Mouse (Mus musculus) c-Kit-positive CD71-positive TER-119-negative erythroid progenitor cells, embryonic 14.5 days (primary cell): ENCODE measurements around the gene Tcf23.
"Not testable (repeated sequence)": the region's sequence is repeated elsewhere in the genome, so short reads cannot be mapped to it uniquely, and the experiment has no call there.

Experiments used
- DNase-seq: peaks from one replicate; pipeline ENCODE4 v3.0.0-alpha.2; 2013; ENCODE audit warnings: low read depth

Gene Tcf23

GRCm38 (mm10) chr5:30994910-30995635 lies 26.6 kb downstream of the Tcf23 start:
- no peak for DNase-seq

GRCm38 (mm10) chr5:30998306-30998705 lies 29.8 kb downstream of the Tcf23 start:
- DNase-seq: peak; percentile 34

GRCm38 (mm10) chr5:30999324-30999723 lies 30.9 kb downstream of the Tcf23 start:
- DNase-seq: no peak

GRCm38 (mm10) chr5:31000122-31000521 lies 31.7 kb downstream of the Tcf23 start:
- DNase-seq: no peak

- no peak for DNase-seq
Measured at GRCm38 (mm10) chr5:31000993-31001392, 32.5 kb downstream of the Tcf23 start.

- DNase-seq: no peak
Measured at GRCm38 (mm10) chr5:31001560-31001959, 33.1 kb downstream of the Tcf23 start.

- DNase-seq: peak; percentile 80
Measured at GRCm38 (mm10) chr5:31004184-31004583, 35.7 kb downstream of the Tcf23 start.

- DNase-seq: no peak
Measured at GRCm38 (mm10) chr5:31012737-31013136, 44.3 kb downstream of the Tcf23 start.

- no peak for DNase-seq
Measured at GRCm38 (mm10) chr5:31015913-31016312, 47.5 kb downstream of the Tcf23 start.

- not testable (repeated sequence) for DNase-seq
Measured at GRCm38 (mm10) chr5:31021790-31022189, 53.3 kb downstream of the Tcf23 start.

GRCm38 (mm10) chr5:31022690-31023089 lies 54.2 kb downstream of the Tcf23 start:
- DNase-seq: no peak

GRCm38 (mm10) chr5:31023254-31023653 lies 54.8 kb downstream of the Tcf23 start:
- no peak for DNase-seq

- no peak for DNase-seq
Measured at GRCm38 (mm10) chr5:31024641-31025040, 56.2 kb downstream of the Tcf23 start.
